Mouse (Mus musculus): Measurements from ENCODE around the gene Mmp24.
A peak's percentile ranks its signal among the peaks of the same experiment; 100 is the strongest.
"Not testable (repeated sequence)": the region's sequence is repeated elsewhere in the genome, so short reads cannot be mapped to it uniquely, and the experiment has no call there.

The Mmp24 gene

GRCm38 (mm10) chr2:155774927-155775684, at the start of gene Mmp24:
Gene Mmp24, plus strand, starts transcription at chr2:155775342.
- DNase-seq (ENCODE audit: low read depth, low spot score): no peak

GRCm38 (mm10) chr2:155726302-155726701, 48.8 kb upstream of the Mmp24 start:
- peak; percentile 31 for DNase-seq (ENCODE audit: low read depth, low spot score)

GRCm38 (mm10) chr2:155727764-155728395, 47.3 kb upstream of the Mmp24 start:
- DNase-seq (ENCODE audit: low read depth, low spot score): no peak

GRCm38 (mm10) chr2:155728742-155729141, 46.4 kb upstream of the Mmp24 start:
- DNase-seq (ENCODE audit: low read depth, low spot score): no peak

- peak; percentile 98 for DNase-seq (ENCODE audit: low read depth, low spot score)
Observed at GRCm38 (mm10) chr2:155729158-155729645, 45.9 kb upstream of the Mmp24 start, which contains the start of gene Edem2. Gene Edem2, minus strand, starts transcription at chr2:155729475.

GRCm38 (mm10) chr2:155735080-155735479, 40.1 kb upstream of the Mmp24 start:
- no peak for DNase-seq (ENCODE audit: low read depth, low spot score)

- not testable (repeated sequence) for DNase-seq (ENCODE audit: low read depth, low spot score)
Observed at GRCm38 (mm10) chr2:155735766-155736165, 39.4 kb upstream of the Mmp24 start, which contains the start of gene Gm17581. Gene Gm17581, minus strand, starts transcription at chr2:155735866.

- no peak for DNase-seq (ENCODE audit: low read depth, low spot score)
Observed at GRCm38 (mm10) chr2:155736936-155737335, 38.2 kb upstream of the Mmp24 start.

- DNase-seq (ENCODE audit: low read depth, low spot score): no peak
Observed at GRCm38 (mm10) chr2:155737803-155738202, 37.3 kb upstream of the Mmp24 start.

- no peak for DNase-seq (ENCODE audit: low read depth, low spot score)
Observed at GRCm38 (mm10) chr2:155742211-155742610, 32.9 kb upstream of the Mmp24 start.

- DNase-seq (ENCODE audit: low read depth, low spot score): no peak
Observed at GRCm38 (mm10) chr2:155742931-155743337, 32.2 kb upstream of the Mmp24 start.

GRCm38 (mm10) chr2:155743351-155743750, 31.8 kb upstream of the Mmp24 start:
- DNase-seq (ENCODE audit: low read depth, low spot score): no peak

GRCm38 (mm10) chr2:155745487-155745886, 29.7 kb upstream of the Mmp24 start:
- DNase-seq (ENCODE audit: low read depth, low spot score): peak; percentile 33

- no peak for DNase-seq (ENCODE audit: low read depth, low spot score)
Observed at GRCm38 (mm10) chr2:155749394-155749793, 25.7 kb upstream of the Mmp24 start.

- no peak for DNase-seq (ENCODE audit: low read depth, low spot score)
Observed at GRCm38 (mm10) chr2:155751014-155751786, 23.9 kb upstream of the Mmp24 start, which contains the start of gene Procr. Gene Procr, plus strand, starts transcription at chr2:155751117.

- peak; percentile 32 for DNase-seq (ENCODE audit: low read depth, low spot score)
Observed at GRCm38 (mm10) chr2:155755746-155756145, 19.4 kb upstream of the Mmp24 start.

GRCm38 (mm10) chr2:155756855-155757566, 18.1 kb upstream of the Mmp24 start:
- DNase-seq (ENCODE audit: low read depth, low spot score): peak; percentile 65

GRCm38 (mm10) chr2:155764679-155765418, 10.3 kb upstream of the Mmp24 start:
- peak; percentile 85 for DNase-seq (ENCODE audit: low read depth, low spot score)

GRCm38 (mm10) chr2:155773664-155774063, 1.5 kb upstream of the Mmp24 start:
- DNase-seq (ENCODE audit: low read depth, low spot score): no peak

- DNase-seq (ENCODE audit: low read depth, low spot score): no peak
Observed at GRCm38 (mm10) chr2:155774261-155774926, 748 bp upstream of the Mmp24 start.
